Mouse (Mus musculus) MEL-GATA-1-ER (cell line): ENCODE data around the gene 9930021J03Rik.

Experiments used
- DNase-seq: peaks from one replicate; pipeline ENCODE4 v3.0.0-alpha.2; 2012; ENCODE audit warnings: low read depth; ENCODE audit errors: extremely low read depth

Gene 9930021J03Rik

DNA sequence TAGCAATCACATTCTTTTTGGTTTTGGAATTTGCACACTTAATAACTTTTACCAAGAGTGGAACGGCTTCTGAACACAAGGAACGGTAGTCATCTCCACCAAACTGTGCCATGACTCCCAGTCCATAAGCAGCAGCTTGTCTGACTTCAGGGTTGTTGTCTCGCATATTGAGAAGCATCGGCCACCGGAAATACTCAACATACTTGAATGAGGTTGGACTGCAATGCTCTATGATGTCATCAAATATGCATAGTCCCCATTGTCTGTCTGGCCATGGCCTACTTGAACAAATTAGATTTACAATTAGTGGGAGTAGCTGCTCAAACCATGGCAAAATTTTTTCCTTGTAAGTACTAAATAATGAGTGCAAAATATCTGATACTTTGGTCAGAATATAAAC is 4.2 kb upstream of the 9930021J03Rik start:
- no peak for DNase-seq

DNA sequence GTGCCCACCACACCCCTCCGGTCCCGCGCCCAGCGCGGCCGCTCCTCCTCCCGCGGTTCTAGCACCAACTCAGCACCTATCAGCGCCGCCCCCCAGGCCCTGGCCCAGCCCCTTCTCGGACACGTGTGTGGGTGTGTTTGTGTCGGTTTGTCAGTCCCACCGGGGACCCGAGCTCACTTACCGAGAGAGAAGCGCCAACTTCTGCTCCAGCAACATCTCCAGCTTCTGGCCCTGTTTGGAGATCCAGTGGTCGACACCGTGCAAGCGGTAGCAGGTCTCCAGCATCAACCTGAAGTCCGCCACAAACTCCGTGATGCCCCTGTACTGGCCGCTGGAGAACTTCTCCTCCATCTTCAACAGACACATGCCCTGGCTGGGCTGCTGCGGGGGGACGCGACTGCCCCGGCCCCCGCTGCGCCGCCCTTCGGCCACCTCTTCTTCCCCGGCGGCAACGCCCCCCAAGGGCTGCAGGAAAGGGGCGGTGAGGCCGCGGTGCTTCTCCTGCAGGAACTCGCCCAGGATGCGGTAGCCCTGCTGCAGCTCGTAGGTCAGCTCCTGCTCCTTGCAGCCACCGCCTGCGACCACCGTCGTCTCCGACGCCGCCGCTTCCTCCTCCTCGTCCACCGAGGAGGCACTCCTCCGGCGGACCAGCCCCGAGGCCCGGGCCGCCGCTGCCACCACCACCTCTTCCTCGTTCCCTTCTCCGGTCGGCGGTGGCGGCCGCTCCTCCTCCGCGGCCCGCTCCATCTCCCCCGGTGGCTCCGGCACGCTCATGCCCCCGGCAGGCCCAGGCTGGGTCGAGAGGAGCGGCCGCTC is 480 bp downstream of the 9930021J03Rik start:
- peak; percentile 96 for DNase-seq

DNA sequence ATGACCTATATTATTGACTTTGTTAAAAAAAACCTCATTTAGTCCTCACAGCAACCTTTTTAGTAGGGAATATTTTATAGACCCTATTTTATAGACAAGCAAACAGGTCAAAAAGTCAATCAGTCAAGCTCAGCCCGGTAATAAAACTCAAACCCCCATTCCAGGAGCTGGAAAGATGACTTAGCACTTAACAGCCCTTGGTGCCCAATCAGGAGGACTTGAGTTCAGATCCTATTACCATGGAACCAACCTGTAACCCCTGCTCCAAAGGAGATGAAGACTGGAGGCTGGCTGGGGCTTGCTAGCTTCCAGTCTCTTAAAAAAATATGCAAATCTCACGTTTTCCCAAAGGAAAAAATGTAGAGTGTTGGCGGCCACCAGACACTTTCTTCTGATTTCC is 1.8 kb downstream of the 9930021J03Rik start:
- DNase-seq, result peak; percentile 60

DNA sequence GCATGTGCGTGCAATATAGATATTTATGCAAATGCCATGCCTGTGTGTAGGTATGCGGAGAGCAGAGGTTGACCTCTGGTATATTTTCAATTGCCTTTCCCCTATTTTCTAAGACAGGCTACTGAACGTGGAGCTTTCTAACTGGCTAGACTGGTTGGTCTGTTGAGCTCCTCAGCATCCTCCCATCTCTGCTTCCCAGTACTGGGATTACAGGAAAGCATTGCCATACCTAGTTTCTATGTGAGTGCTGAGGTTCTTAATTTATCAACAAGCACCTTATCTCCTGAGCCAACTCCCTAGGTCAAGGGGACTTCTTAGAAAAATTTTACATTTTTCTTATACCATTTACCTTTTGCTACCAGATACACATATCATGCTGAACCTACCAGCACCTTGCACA is 8.4 kb downstream of the 9930021J03Rik start:
- no peak for DNase-seq

DNA sequence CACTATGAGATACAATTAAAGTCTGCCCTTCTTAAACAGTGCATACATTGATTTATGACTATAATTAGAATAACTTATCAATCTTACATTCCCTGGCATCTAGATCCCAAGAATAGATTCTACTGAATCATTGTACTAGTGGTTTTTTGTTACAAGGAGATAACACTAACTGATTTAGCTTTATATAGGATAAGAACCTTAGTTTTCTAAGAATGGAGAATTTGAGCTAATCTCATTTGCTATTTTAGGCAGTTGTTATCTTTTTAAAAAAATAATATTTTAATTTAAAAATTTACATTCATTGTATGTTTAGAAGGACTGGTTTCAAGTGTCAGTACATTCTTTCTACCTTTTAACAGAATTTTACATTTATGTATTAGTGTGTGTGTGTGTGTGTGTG is 17.8 kb downstream of the 9930021J03Rik start:
- no peak for DNase-seq

DNA sequence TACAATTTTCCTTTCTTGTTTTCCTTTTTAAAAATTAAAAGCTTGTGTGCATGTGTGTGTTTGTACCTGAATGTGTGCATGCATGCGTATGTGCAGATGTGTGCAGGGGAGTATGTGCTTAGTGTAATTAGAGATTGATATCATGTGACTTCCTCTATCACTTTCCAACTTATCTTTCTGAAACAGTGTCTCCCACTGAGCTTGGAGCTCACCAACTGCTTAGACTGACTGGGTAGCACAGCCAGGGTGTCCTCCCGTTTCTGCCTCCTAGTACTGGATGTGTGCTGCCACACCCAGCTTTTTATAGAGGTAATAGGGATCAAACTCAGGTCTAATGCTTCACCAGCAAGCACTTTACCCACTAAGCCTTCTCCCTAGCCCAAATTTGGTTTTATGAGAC is 22.9 kb downstream of the 9930021J03Rik start:
- DNase-seq, result no peak

DNA sequence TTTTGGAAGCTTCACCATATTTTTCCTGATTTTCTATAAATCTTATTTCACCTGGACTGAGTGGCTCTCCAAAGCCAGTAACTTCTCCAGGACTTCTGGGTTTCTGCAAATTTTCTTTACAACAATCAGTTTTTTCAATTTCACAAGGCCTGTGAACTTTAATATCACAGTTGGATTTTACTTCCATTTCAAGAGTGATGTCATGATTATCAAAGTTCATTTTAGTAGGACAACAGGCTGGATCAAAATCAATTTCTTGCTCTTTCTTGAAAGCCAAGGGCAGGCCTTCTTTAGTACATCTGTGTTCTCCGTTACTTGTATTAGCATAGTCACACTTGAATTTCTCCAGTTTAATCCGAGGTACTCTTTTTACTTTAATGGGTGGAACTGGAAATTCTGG is 51.9 kb downstream of the 9930021J03Rik start:
- no peak for DNase-seq

DNA sequence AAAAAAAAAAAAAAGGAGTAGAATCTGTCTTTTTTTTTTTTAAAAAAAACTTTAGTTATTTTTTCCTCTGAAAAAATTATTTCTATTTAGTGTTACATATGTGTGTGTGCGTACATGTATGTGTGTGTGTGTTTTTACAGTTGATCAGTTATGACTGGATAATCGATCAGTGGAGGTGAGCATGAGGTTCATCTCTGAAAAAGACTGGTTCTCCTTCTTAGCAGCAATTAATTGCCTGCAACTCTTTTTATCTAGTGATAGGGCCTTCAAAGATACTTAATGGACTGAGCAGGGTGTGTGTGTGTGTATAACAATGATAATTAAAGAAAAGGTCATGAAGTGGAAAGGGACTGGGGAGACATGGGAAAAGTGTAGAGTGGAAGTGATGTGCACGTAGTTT is 54.8 kb downstream of the 9930021J03Rik start:
- no peak for DNase-seq

DNA sequence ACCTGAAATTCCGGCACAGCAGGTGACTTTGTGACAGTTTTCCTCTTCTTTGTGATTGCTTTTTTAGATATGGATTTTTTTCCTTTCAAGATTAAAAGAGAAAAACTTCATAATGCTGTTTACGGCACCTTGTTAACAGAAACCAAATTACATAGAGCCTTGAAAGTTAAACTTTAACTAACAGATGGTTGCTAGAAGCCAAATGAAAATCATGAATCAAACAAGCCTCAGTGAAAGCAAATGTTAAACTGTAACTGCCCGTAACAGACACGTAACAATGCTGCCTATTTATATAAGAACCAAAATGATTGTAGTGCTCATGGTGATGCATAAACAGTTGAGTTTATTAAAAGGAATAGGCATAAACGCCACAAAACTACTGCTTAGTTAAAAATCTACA is 62.3 kb downstream of the 9930021J03Rik start:
- DNase-seq, result no peak

DNA sequence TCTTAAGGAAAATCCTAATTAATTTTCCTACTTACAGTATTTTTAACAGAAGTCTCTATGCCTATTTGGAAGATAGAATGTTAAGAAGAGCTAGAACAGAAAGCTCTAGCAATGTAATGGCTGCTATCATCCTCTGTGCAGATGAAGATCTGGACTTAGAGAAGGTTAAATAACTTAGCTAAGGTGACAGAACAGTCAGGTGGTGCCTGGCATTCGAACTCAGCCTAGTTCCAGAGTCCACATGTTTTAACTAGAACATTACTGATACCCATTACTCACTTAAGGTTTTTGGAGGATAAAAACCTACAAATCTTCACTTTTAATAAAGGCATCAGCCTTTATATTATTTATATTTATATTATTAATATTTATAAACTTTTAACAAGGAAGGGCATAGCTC is 65.1 kb downstream of the 9930021J03Rik start:
- DNase-seq, result no peak

DNA sequence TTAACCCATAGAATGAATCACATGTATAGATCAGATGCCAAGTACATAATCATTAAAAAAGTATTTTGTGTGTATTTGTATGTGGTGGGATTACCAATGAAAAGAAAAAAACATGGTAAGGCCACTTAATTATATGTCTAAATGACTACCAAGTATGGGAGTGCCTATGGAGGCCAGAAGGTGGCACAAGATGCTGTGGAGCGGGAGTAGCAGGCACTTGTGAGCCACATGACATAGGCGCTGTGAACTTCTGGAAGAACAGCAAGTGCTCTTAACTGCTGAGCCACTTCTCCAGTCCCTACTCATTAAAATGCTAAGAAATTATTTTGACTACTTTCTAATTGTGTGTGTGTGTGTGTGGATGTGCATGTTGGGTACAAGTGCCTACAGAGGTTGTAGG is 66.2 kb downstream of the 9930021J03Rik start:
- peak; percentile 40 for DNase-seq

DNA sequence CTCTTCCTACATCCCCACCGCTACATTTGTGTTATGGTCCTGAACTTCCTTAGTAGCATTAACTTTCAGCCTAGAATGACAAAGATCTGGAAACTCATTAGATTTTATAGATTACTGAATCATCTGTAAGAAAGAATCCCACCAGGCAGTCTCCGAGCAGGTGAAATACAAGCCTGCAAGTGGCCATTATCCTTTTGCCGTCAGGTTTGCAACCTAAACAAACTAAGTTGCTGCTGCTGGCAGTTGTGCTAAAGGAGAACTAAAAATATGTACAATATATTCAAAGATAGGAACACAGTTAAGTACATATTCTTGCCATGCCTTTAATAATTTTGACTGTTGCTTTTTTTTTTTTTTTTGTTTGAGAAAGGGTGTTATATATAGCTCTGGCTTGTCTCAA is 70.4 kb downstream of the 9930021J03Rik start:
- no peak for DNase-seq

DNA sequence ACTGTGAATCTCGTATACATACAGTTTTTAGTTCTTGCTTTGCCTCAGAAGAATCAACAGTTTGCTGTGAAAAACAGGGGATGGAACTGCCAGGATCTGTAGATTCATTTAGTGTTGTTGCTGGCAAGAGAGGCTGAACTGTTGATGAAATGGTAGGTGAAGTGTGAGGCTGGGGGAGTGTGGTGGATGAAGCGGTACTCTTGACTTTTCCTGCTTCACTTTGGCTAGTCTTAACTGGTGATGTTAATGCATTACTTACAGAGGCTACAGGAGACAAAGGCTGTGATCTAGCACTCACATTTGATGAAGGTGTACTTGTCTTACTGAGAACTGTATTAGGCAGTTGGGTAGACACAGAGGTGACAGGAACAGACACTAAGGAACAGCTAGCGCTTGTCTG is 87.3 kb downstream of the 9930021J03Rik start:
- DNase-seq, result no peak

DNA sequence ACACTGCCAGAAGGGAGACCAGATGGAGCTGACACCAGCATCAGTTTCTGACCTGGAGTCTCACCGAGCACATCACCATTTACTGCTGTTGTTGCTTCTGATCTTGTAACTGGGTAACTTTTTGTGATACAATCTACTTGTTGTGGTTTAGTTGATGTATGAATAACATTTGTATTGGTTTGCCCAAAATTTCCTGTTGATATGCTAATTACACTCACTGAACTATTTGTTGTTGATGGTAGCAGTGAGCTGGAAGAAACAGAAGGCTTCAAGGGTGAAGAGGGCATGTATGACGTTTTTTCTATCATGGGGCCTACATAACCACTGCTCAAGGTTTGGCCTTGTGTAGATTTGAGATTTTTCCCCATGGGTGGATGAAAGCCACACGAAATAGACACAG is 87.9 kb downstream of the 9930021J03Rik start:
- no peak for DNase-seq

DNA sequence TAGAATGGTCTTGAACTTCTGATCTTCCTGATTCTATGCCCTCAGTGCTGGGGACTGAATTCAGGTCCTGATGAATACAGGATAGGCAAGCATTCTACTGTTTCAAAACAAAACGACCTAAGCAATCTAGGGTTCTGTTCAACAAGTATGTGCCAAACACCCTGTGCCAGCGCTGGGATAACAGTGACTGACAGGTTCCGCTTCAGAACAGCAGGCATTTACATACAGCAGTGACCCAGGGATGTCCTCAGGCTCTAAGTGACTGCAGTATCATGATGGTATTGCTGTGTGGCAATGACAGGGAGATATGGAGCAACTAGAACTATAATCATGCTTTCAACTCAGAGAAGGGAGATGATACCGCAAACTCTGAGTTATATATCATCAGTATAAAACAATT is 92.3 kb downstream of the 9930021J03Rik start:
- no peak for DNase-seq

DNA sequence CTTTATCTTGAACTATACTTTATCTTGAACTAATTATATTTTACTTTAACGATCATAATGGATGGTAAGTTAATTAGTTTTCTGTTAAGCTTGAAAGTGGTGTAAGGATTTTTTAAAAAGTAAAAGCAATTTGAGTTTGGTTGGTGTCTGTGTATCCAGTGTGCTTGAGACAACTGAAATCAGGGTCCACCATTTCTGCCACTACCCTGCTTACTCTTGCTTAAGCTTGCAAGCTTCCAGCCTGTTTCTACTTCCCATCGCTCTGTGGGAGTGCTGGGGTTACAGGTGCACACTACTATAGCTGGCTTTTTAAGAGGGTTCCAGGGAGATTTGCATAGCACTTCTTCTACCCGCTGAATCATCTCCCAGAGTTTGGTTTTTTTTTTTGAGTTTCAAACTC is 96.3 kb downstream of the 9930021J03Rik start:
- DNase-seq, result no peak

DNA sequence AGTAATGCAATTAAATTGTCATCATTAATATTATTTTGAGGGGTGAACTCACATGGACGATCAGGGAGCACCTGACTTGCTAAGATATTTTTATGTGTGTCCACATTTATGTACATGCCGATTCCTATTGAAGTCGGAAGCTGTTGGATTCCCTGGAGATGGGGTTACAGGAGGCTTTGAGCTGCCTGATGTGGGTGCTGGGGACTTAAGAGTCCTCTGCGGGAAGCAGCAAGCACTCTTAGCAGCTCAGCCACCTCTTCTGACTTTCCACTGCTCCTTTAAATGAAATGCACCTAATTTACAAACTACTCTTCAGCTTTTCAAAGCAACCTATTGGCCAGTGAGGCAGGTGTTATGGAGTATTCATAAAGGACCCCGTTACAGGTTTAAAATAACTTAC is 97.3 kb downstream of the 9930021J03Rik start:
- DNase-seq, result no peak

DNA sequence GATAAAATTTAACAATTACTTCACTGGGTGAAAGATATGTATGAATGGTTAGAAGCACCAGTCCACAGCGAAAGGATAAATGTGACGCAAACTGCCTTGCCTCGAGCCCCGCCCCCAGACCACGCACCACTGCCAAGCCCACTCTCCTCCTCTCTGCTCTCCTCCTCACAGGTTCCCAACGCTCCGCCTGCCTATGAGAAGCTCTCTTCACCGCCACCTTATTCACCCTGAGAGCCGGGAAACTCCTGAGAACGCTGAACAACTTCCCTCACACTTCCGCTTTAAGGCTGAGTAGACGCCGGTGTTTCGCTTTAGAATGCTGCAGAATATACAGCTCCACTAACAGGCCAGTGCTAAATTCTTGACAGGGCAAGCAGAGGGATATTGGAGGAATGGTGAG is 97.8 kb downstream of the 9930021J03Rik start:
- DNase-seq, result peak; percentile 91

DNA sequence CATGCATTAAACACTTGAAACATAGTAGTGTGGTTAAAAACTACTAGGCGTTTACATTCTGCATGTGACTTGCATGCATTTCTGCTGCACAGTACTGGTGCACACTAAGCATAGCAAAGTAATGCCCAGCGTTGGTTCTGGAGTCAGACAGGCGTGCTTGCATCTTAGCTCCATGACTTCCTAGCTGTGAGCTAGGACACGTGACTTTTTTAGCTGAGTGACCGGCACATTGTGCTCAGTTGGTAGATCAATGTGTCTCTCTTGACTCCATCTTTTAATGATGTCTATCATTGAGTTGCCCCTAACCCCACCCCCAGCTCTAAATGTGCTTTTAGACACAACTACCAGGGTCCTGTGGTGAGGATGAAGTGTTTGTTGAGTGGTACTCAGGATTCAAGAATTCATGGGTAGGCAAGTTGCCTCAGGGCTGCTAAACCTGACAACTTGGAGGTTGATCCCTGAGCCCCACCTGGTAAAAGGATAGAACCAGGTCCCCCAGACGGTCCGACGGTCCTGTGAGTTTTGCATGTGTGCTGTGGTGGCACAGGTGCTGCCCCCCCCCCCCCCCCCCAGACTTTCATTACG is 98.4 kb downstream of the 9930021J03Rik start:
- no peak for DNase-seq

DNA sequence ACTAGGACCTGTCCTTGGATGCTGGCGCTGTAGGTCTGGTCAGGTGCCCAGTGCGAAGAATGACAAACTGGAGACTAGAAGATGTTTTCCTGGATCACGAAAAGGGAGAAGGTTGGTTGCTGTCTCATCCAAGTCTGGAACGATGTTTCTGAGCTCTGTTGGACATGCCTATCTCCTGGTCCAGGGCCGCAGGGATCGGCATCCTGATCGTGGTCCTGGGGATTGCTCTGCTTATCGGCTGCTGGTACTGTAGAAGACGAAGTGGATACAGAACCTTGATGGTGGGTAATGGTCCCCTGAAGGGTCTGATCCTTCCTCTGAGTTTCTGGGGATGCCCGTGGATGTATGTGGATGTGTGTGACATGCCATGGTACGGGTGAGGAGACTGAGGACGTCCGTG is 101.4 kb downstream of the 9930021J03Rik start:
- no peak for DNase-seq

DNA sequence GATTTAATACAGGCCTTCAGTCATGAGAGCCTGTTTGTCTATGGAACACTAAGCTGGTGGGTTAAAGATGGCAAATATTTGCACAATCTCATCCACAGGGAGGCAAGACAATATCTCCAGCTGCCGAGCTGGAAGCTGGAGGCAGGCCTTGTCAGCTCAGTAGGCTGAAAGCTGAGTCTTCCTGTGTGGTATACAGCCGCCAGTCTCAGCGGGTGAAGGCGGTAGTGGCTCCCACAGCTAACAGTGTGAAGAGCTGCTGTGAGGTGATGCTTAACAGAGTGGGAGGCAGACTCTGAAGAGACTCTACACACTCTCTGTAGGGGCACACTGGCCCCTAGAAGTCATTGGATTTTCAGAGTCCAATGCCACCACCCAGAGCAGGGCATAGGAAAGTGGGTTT is 104.1 kb downstream of the 9930021J03Rik start:
- no peak for DNase-seq

DNA sequence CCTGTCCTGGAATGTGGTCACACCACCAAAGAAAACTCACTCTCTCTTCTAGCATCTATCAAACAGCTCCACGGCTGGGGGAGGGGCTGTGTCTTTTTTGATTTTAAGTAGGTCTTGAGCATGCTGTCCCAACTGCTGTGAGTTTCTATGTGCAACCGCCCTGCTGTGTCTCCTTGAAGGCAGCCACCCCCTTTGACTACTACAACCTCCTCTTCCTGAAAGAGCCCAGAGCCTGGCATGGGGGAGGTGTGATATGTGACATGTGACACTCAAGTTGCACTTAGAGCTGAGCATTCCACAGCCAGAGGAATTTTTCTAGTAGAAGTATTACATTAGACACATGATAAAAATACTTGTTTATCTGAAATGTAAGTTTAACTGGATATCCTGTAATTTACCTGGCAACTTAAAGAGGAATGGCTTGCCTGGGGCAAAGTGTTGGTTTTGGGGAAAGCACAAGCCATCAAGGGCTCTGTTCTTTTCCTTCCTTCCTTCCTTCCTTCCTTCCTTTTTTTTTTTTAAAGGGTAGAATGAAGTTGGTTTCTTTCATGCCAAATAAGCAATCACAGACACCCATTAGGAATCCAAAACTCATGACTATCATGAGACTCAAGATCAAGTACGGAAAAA is 108.4 kb downstream of the 9930021J03Rik start, which contains the start of gene Mlana:
Gene Mlana (plus strand): TSS at position 580 of the 630 bp plus-strand sequence.
- DNase-seq, result no peak

DNA sequence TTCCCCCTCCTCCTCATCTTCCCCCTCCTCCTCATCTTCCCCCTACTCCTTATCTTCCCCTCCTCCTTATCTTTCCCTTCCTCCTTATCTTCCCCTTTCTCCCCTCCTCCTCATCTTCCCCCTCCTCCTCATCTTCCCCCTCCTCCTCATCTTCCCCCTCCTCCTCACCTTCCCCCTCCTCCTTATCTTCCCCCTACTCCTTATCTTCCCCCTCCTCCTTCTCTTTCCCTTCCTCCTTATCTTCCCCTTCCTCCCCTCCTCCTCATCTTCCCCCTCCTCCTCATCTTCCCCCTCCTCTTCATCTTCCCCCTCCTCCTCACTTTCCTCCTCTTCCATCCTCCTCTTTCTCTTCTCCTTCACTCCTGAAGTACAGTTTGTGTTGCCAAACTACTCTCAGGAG is 108.9 kb downstream of the 9930021J03Rik start:
- no peak for DNase-seq
